9 mouse cellular contexts compared by ENCODE assay signal in genomic region chr12:104940466-104940865, GRCm38 (mm10).
"Had no signal": no experiment of that assay in that cellular context is flagged by ENCODE, and none has a peak within 500 bp of the region (broad histone marks: within the 10 kb centered on the region; RNA-seq: fewer than 3 reads in every experiment).

No protein-coding gene starts in this region.

- DNase-seq: lung, adult 18-20 months; lung, embryonic 14.5 days; lung, postnatal 10 days; midbrain, embryonic 14.5 days; retina, postnatal 1 day; right cerebral cortex, adult 18-20 months; right cerebral cortex, postnatal 25 days; right cerebral cortex, postnatal 4 days; thymus, adult 18-20 months had no signal
